Mouse (Mus musculus): ENCODE measurements at regions not wholly inside any gene's neighbourhood (a gene's known extent, or its start where the extent isn't known, plus 50 kb on each side); places are given as distances from the start of the nearest gene placed in this dataset.
A peak's percentile ranks its signal among the peaks of the same experiment; 100 is the strongest.
"Not testable (repeated sequence)": the region's sequence is repeated elsewhere in the genome, so short reads cannot be mapped to it uniquely, and the experiment has no call there.

DNA sequence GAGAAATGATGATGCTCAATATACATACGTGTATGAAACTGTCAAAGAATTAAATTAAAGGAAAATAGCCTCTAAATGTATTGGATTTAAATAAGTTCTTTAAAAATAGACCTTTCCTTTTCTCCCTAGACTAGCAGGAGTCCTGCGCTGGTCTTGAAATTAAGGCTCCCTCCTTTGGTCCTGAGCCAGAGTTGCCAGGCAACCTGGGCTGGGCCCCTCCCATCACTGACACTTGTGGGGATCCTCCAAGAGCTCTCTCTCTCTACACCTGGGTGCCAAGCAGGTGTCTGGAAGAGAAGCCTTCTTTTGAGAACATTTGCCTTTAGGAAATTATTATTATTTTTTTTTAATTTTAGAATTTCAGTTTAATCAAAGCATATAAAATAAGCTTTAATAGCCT lies 521.9 kb upstream of the BB014433 start:
- Histone ChIP-seq H3K36me3 (no peaks in the 10 kb centered on the region), H3K27ac (no peak overlapping the region), H3K9me3 (replicated peaks) (no peaks in the 10 kb centered on the region), H3K4me1 (no peaks in the 10 kb centered on the region), H3K4me3 (no peak overlapping the region), H3K27me3 (ENCODE audit: low read depth, poor library complexity, severe bottlenecking) (no peaks in the 10 kb centered on the region)
- DNase-seq (ENCODE audit: low spot score) = no peak
- 81% methylated on average over 2 of the region's 2 CpGs for WGBS

DNA sequence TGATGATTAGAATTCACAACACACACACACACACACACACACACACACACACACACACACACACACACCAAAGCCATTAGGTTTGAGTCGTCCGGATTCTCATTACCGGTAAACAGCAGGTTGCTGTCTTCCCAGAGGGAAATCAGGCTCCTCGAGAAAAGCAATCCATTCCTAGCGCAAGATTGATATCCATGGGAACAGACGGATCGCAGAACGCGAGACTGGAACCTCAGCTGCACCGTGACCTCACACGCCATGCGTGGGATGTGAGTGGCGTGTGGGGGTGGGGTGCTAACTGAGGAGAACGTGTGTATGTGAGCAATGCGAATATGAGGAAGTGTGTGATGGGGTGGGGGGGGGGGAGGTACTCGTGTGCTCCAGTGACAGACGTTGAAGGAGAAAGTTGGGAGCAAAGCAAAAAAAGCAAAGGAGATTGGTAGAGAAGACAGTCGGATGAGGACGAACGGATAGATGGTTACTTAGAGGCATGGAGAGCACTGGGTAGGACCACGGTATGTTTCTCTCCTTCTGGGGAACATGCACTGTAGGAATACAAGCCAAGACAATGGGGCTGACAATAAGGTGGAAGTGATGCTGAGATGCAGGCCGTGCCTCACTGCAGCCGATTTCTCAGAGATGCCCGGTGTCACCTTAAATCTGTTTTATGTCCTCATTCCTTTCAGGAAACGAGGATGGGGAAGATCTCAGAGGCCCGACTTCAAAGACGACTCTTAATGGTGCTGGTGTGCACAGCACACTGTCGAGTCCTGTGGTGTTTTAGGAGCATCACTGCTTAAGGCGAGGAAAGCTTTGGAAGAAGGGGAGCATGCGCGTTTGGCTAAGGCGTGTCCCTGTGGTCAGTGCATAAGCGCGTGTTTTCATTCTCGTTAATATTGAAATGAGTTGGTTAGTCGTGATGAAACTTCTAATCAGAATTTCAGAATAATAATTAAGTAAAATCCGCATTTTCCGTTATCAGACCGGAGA lies 516.7 kb upstream of the BB014433 start:
- DNase-seq (ENCODE audit: low spot score) = no peak
- no peaks in the 10 kb centered on the region for H3K27me3 ChIP-seq (ENCODE audit: low read depth, poor library complexity, severe bottlenecking)
- no peaks in the 10 kb centered on the region for H3K9me3 ChIP-seq (replicated peaks)
- no peak overlapping the region for H3K4me3 ChIP-seq
- WGBS = 85% methylated on average over 39 of the region's 39 CpGs
- no peak overlapping the region for H3K27ac ChIP-seq
- no peaks in the 10 kb centered on the region for H3K4me1 ChIP-seq
- no peaks in the 10 kb centered on the region for H3K36me3 ChIP-seq

DNA sequence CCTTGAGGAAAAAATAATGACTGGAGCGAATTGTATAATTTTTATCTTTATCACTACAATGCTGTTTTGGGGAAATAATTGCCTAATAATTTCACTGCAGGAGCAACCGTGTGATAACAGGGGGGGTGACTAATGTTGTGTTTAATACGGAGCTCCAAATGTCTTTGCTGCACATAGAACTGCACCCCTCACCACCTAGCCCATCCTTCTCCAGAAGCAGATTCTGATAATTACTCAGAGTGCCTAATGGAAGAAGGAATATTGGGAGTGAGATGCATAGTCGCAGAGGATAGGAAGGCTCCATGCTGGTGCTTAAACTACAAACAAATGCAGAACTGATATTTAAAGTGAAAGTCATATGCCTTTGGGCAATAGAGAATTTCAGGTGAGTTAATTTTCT lies 486.1 kb upstream of the BB014433 start:
- WGBS = 90% methylated on average over 4 of the region's 4 CpGs

DNA sequence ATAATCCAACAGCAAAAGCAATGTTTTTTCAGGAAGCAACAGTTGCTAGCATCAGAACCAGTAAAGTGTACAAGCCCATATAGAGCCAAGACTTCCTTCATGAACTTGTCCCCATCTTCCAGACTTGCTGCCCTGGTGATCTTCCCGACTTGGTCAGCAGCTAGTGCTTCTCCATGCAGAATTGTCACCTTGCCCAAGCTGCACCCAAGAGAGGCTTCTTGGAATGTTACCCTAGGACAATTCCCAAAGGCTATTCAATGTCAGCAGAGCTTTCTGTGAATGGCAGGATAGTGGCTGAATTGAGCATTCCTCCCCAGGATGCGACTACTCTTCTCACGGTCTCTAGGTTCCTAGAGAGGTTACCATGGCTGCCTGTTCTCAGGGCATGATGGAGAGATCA lies 479.6 kb upstream of the BB014433 start:
- no peak for DNase-seq (ENCODE audit: low spot score)
- no peaks in the 10 kb centered on the region for H3K27me3 ChIP-seq (ENCODE audit: low read depth, poor library complexity, severe bottlenecking)
- H3K36me3 ChIP-seq = no peaks in the 10 kb centered on the region
- no peaks in the 10 kb centered on the region for H3K4me1 ChIP-seq
- WGBS = 94% methylated on average over 3 of the region's 3 CpGs
- no peak overlapping the region for H3K27ac ChIP-seq
- no peak overlapping the region for H3K4me3 ChIP-seq
- H3K9me3 ChIP-seq (replicated peaks) = no peaks in the 10 kb centered on the region

More for the DNA sequence above, 486.1 kb upstream of the BB014433 start:
- Histone ChIP-seq H3K4me1 (no peaks in the 10 kb centered on the region), H3K9me3 (replicated peaks) (no peaks in the 10 kb centered on the region), H3K27ac (no peak overlapping the region), H3K27me3 (ENCODE audit: low read depth, poor library complexity, severe bottlenecking) (no peaks in the 10 kb centered on the region), H3K4me3 (no peak overlapping the region), H3K36me3 (no peaks in the 10 kb centered on the region)
- no peak for DNase-seq (ENCODE audit: low spot score)

DNA sequence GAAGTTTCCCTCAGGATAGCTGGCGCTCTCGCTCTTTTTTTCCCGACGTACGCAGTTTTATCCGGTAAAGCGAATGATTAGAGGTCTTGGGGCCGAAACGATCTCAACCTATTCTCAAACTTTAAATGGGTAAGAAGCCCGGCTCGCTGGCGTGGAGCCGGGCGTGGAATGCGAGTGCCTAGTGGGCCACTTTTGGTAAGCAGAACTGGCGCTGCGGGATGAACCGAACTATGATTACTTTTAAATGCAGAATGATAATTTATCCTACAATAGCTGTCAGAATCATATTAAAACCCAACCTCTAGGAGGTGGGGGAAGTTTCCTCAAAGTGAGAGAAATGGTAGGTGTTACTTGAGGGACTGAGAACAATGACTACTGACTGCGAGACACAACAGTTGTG lies 474.0 kb upstream of the BB014433 start:
- H3K9me3 ChIP-seq (replicated peaks); H3K4me1 ChIP-seq; DNase-seq (ENCODE audit: low spot score); H3K27me3 ChIP-seq (ENCODE audit: low read depth, poor library complexity, severe bottlenecking); H3K4me3 ChIP-seq; H3K27ac ChIP-seq; H3K36me3 ChIP-seq: not testable (repeated sequence)
- WGBS = 73% methylated on average over 19 of the region's 19 CpGs

DNA sequence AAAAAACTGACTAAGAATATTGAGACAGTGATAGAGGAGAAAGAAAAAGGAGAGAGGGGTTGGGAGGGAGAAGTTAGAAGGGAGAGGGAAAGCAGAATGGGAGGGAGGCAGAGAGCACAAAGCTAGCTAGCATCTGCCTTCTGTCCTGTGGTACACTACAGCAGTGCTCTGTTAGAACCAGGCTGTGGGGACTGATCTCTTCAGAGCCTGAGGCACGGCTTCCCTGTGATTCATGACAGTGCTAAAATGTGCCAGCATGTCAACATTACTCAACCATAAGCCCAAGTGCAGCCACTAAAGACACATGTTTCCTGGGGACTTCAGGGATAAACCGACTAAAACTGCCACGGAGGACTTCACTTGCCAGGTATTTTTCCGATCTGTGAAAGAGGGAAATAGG lies 455.1 kb upstream of the BB014433 start:
- Histone ChIP-seq H3K36me3 (no peaks in the 10 kb centered on the region), H3K4me3 (no peak overlapping the region), H3K27ac (no peak overlapping the region), H3K4me1 (no peaks in the 10 kb centered on the region), H3K27me3 (ENCODE audit: low read depth, poor library complexity, severe bottlenecking) (no peaks in the 10 kb centered on the region), H3K9me3 (replicated peaks) (no peaks in the 10 kb centered on the region)
- no peak for DNase-seq (ENCODE audit: low spot score)
- 85% methylated on average over 4 of the region's 4 CpGs for WGBS

DNA sequence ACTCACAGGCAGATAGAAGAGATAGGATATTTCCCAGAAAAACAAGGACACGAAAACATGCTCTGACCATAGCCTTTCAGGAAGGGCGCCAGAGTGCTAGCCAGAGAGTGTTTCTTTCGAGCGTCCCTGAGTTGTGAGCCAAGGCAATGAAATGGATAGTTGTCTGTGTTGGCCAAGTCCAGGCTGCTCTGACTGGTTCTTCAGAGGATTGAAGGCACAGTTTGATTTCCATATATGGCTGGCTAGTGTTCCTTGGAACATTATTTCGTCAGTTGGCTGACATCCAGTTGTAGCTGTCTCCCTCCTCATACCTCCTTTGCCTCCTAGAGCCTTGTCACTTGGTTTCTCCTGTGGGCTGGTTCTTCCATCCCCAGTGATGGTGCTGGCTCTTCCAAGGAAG lies 451.7 kb upstream of the BB014433 start:
- no peak for DNase-seq (ENCODE audit: low spot score)
- no peaks in the 10 kb centered on the region for H3K27me3 ChIP-seq (ENCODE audit: low read depth, poor library complexity, severe bottlenecking)
- H3K36me3 ChIP-seq = no peaks in the 10 kb centered on the region

DNA sequence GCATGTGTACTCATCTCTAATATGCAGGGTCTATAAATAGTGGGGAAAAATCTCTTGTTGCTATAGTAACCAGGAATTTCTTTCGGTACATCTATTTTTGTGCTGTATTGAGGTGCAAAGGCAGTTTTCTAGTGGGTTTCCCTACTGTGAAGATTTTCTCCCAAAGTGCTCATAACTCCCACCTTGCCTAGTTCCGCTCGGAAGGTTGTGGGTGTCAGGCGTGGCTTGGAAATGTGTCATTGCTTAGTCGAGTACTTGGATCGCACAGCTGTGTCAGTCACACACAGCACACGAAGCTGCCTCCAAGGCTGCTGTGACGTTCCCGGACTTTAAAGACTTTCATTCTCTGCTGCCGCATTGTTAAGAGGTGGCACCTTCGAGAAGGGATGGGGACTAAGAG lies 450.4 kb upstream of the BB014433 start:
- H3K27ac ChIP-seq = no peak overlapping the region
- no peak for DNase-seq (ENCODE audit: low spot score)
- no peaks in the 10 kb centered on the region for H3K36me3 ChIP-seq
- H3K27me3 ChIP-seq (ENCODE audit: low read depth, poor library complexity, severe bottlenecking) = no peaks in the 10 kb centered on the region
- H3K9me3 ChIP-seq (replicated peaks) = no peaks in the 10 kb centered on the region
- 88% methylated on average over 11 of the region's 11 CpGs for WGBS
- no peak overlapping the region for H3K4me3 ChIP-seq
- H3K4me1 ChIP-seq = no peaks in the 10 kb centered on the region

More for the DNA sequence above, 451.7 kb upstream of the BB014433 start:
- Histone ChIP-seq H3K4me1 (no peaks in the 10 kb centered on the region), H3K4me3 (no peak overlapping the region), H3K9me3 (replicated peaks) (no peaks in the 10 kb centered on the region), H3K27ac (no peak overlapping the region)
- 89% methylated on average over 5 of the region's 5 CpGs for WGBS

DNA sequence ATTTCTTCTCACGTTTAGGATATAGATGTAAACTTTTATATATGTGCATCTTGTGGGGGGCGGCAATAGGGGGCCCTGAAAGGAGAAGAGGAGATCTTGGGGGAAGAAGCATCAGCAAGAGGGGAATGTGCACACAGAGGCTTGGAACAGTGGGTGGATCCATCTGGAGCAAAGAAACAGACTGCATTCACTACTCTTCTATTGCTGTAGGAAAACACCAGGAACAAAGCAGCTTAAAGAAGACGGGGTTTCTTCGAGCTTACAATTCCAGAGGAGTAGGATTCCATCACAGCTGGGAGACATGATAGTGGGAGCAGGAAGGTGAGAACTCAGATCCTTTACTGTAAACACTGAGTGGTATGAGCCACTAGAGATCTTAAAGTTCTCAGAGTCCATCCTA lies 444.9 kb upstream of the BB014433 start:
- WGBS = 84% methylated on average over 4 of the region's 4 CpGs
- Histone ChIP-seq H3K9me3 (replicated peaks) (no peaks in the 10 kb centered on the region), H3K27ac (no peak overlapping the region), H3K27me3 (ENCODE audit: low read depth, poor library complexity, severe bottlenecking) (no peaks in the 10 kb centered on the region), H3K36me3 (no peaks in the 10 kb centered on the region), H3K4me1 (no peaks in the 10 kb centered on the region), H3K4me3 (no peak overlapping the region)
- no peak for DNase-seq (ENCODE audit: low spot score)

DNA sequence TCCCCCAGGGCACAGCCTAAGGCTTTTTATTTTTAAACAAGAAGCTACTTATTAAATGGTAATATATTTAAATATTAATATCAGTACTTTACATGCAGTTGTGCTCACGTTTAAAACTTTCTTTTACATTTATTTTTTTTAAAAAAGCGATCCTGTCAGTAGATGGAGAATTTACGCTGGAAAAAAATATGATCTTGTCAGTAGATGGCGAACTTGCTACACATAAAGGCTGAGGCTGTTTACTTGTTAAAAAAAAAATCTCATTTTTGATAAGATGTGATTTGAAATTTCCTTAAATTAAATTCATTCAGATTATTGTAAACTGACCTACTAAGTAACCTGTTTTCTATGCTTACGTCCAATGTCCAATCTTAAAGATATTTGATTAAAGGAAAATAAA lies 441.7 kb upstream of the BB014433 start:
- H3K4me1 ChIP-seq = no peaks in the 10 kb centered on the region
- H3K36me3 ChIP-seq = no peaks in the 10 kb centered on the region
- H3K27me3 ChIP-seq (ENCODE audit: low read depth, poor library complexity, severe bottlenecking) = no peaks in the 10 kb centered on the region
- H3K9me3 ChIP-seq (replicated peaks) = no peaks in the 10 kb centered on the region
- no peak overlapping the region for H3K27ac ChIP-seq
- 77% methylated on average over 5 of the region's 5 CpGs for WGBS
- DNase-seq (ENCODE audit: low spot score) = no peak
- H3K4me3 ChIP-seq = no peak overlapping the region

DNA sequence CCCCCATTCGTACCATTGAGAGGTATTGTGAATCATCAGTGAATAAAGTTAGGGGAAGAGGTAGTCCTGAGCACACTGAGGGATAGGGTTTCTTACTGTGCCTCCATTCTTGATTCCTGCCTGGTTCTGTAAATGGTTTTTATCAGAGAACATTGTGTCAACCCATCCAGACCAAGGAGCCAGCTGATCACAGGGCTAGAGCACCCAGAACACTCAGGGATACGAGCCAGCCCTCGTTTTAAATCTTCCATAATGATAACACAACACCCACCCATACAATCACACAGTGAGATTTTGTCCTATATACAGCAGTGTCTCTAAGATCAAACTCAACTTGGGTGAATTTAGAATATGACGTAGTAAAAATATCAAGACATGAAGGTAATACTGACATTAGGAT lies 424.7 kb upstream of the BB014433 start:
- no peak for DNase-seq (ENCODE audit: low spot score)
- no peaks in the 10 kb centered on the region for H3K36me3 ChIP-seq
- no peaks in the 10 kb centered on the region for H3K9me3 ChIP-seq (replicated peaks)
- no peak overlapping the region for H3K27ac ChIP-seq
- no peaks in the 10 kb centered on the region for H3K4me1 ChIP-seq
- H3K4me3 ChIP-seq = no peak overlapping the region
- H3K27me3 ChIP-seq (ENCODE audit: low read depth, poor library complexity, severe bottlenecking) = no peaks in the 10 kb centered on the region
- 85% methylated on average over 4 of the region's 4 CpGs for WGBS

DNA sequence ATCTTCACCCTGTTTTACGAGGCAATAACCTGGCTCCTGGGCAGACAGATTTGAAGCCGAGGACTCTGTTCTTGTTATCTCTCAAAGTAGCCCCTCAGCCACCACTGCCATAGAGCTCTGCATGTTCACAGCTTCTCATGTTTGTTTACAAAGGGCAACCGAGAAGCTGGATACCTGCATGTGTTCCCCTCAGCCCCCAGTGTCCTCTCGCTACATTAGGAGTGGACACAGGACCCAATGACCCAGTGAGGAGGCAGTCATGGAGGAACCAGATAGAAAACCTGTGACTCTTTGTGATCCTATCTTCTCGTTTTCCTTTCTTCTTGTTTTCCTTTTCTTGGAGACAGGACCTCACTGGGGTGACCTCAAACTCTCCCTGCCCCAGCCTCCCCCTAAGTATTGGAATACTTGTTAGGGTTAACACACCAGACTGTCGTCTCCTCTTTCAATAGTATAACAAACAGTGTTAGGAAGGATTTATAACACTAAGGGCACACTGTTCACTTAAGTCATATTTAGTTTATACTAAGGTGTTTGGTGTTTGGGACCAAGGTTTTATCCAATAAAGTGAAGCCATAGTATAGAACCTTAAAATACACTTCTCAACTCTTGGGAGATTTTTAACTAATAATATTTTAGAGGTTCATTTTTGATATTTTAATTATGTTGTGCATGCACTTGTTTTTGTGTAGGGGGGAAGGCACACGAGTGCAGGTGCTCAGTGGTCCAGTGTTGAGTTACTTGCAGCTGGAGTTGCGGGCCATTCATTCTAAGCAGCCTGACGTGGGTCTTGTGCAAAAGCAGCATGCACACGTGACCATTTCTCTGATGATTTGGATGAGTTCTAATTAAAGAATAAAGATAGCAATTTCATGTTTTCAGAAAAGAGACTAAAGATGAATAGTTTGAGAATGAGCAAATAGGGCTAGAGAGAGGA lies 422.9 kb upstream of the BB014433 start:
- Histone ChIP-seq H3K9me3 (replicated peaks) (no peaks in the 10 kb centered on the region), H3K4me3 (no peak overlapping the region), H3K27me3 (ENCODE audit: low read depth, poor library complexity, severe bottlenecking) (no peaks in the 10 kb centered on the region), H3K27ac (no peak overlapping the region), H3K36me3 (no peaks in the 10 kb centered on the region), H3K4me1 (no peaks in the 10 kb centered on the region)
- 67% methylated on average over 10 of the region's 10 CpGs for WGBS
- no peak for DNase-seq (ENCODE audit: low spot score)

DNA sequence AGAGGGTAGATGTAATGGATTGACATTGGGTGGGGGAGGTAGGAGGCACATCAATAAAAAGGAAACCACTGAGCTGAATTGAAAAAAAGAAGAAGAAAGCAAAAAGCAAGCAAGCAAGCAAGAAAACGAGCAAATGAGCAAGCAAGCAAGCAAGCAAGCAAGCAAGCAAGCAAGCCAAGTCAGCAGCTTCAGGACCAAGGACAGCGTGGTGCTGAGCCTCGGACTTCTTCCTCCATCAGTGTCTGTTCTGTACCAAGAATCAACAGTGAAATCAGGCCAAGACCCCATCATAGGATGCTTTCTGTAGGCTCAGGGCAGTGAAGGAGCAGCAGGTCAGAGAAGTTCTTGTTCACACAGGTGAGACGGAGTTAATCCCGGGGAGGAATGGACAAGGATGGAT lies 392.7 kb upstream of the BB014433 start:
- H3K4me1 ChIP-seq = no peaks in the 10 kb centered on the region
- H3K27me3 ChIP-seq (ENCODE audit: low read depth, poor library complexity, severe bottlenecking) = no peaks in the 10 kb centered on the region
- H3K4me3 ChIP-seq = no peak overlapping the region
- H3K36me3 ChIP-seq = no peaks in the 10 kb centered on the region
- peak; percentile 80 for DNase-seq (ENCODE audit: low spot score)
- H3K27ac ChIP-seq = no peak overlapping the region
- 57% methylated on average over 5 of the region's 5 CpGs for WGBS
- H3K9me3 ChIP-seq (replicated peaks) = no peaks in the 10 kb centered on the region

All from limb, embryonic 10.5 days (tissue).